8 mouse cellular contexts compared by ENCODE assay signal in genomic region chr2:50296109-50296986, GRCm38 (mm10). TPM values are rescaled to one million over a fixed set of nuclear protein-coding genes. Genes with fewer than 3 reads are reported as not detected.
A peak's percentile ranks its signal among the peaks of the same experiment; 100 is the strongest.
DNase-seq lines count a peak whose midpoint lies in the region; ATAC-seq and TF ChIP-seq lines count a peak whose summit lies in the region.

Gene Mmadhc (minus strand): TSS chr2:50296801.

- no peaks in the 10 kb centered on the region for H3K27me3 ChIP-seq in embryonic facial prominence, embryonic 15.5 days

- peak within 1 kb of the TSS; percentile 62 for H3K4me2 ChIP-seq in embryonic facial prominence, embryonic 15.5 days (replicated peaks)

- peak; percentile 92 for DNase-seq in A20 (ENCODE audit: low read depth, low spot score)
- peak; percentile 92 for DNase-seq in heart, adult 8-10 months (ENCODE audit: low spot score)
- DNase-seq in kidney, adult 9 months = peak; percentile 96
- DNase-seq in liver = peak; percentile 94
- peak; percentile 91 to 94 for DNase-seq in spleen, postnatal 4 days (ENCODE audit: low spot score in 2 of 2)

- H3K4me3 ChIP-seq in bone marrow, adult 2 months (replicated peaks; ENCODE audit: control insufficient read depth, low read depth, low read length) = peak within 1 kb of the TSS; percentile 89
- peak within 1 kb of the TSS; percentile 84 for H3K4me3 ChIP-seq in embryonic facial prominence, embryonic 15.5 days (replicated peaks)

- peak; percentile 7; the same call in 1 of the 2 replicates for TF ChIP-seq CTCF in bone marrow, adult 2 months (IDR thresholded peaks at IDR 0.05; ENCODE audit: control insufficient read depth, insufficient read depth, low read length)

- ATAC-seq in embryonic facial prominence, embryonic 15.5 days (ENCODE audit: insufficient number of reproducible peaks, low FRiP score, low TSS enrichment, low read depth) = peak; percentile 94
- peak; percentile 98 for ATAC-seq in monocyte, adult 5-6 weeks (replicated peaks; ENCODE audit: insufficient number of reproducible peaks, low FRiP score, low TSS enrichment, poor library complexity, severe bottlenecking)

- peak; percentile 94; the same call in 1 of the 2 replicates for TF ChIP-seq POLR2A in bone marrow, adult 2 months (IDR thresholded peaks at IDR 0.05; ENCODE audit: borderline replicate concordance, control insufficient read depth, low read depth, low read length)

- no peaks in the 10 kb centered on the region for H3K9me3 ChIP-seq in embryonic facial prominence, embryonic 15.5 days (replicated peaks)

- peaks cover 2% of the 10 kb centered on the region; the same call in 1 of the 2 replicates for H3K4me1 ChIP-seq in bone marrow, adult 2 months (ENCODE audit: control insufficient read depth, insufficient read depth, low read length)
- peaks cover 21% of the 10 kb centered on the region for H3K4me1 ChIP-seq in embryonic facial prominence, embryonic 15.5 days

- peak within 1 kb of the TSS; percentile 96 for H3K27ac ChIP-seq in bone marrow, adult 2 months (ENCODE audit: control insufficient read depth, insufficient read depth, low read depth, low read length, poor library complexity)
- H3K27ac ChIP-seq in embryonic facial prominence, embryonic 15.5 days (replicated peaks) = peak within 1 kb of the TSS; percentile 92

- under 1% methylated on average over 58 of the region's 58 CpGs for WGBS in bone marrow, adult 2 months
- WGBS in embryonic facial prominence, embryonic 15.5 days = 0% methylated on average over 58 of the region's 58 CpGs

- peak within 1 kb of the TSS; percentile 76 for H3K9ac ChIP-seq in embryonic facial prominence, embryonic 15.5 days

- peaks cover 8% of the 10 kb centered on the region; the same call in 1 of the 2 replicates for H3K36me3 ChIP-seq in embryonic facial prominence, embryonic 15.5 days

RNA-seq across cellular contexts. Expression of gene Mmadhc, which starts in this region (rescaled TPM):
- polyA plus RNA-seq in bone marrow, adult 2 months (2011; ENCODE audit: insufficient read depth, insufficient read length, low replicate concordance, missing spikeins) = 30.1 and 40.4 TPM in 2 replicates
- polyA plus RNA-seq in embryonic facial prominence, embryonic 15.5 days (2015; fragmentation: Nextera tagmentation; extraction: Ambion mirVana) = 164 and 171 TPM in 2 replicates
- 100 to 1,000 TPM; 150 to 168 (median 159) TPM for total RNA-seq in heart, adult 8-10 months (2022)
- total RNA-seq in monocyte, adult 5-6 weeks (2017) = 44.5 to 47.4 TPM (median 46.0 TPM) in 3 replicates

Comparison
In these comparisons a context has a peak if more than half of its experiments do, and no peak if none do; other contexts are left out.
1. Peak in every context shown above with its lines: DNase-seq, ATAC-seq, H3K4me3 ChIP-seq and H3K27ac ChIP-seq.